Mouse (Mus musculus) intestine, postnatal 0 days (tissue): ENCODE results near the gene Sv2c. TPM values are rescaled to one million over a fixed set of nuclear protein-coding genes. Genes with fewer than 3 reads are reported as not detected.

Experiments used
- ATAC-seq: fragments of 200-750 bp; cut with Nextera tagmentation; 2 replicates; pipeline ENCODE4 v1.8.0; 2017; ENCODE audit warnings: mild to moderate bottlenecking, moderate TSS enrichment, moderate library complexity
- H3K27ac ChIP-seq: fragments of 300-500 bp; sonication (generic); 2 replicates; pipeline ENCODE4 v1.5.1; 2014; ENCODE audit warnings: mild to moderate bottlenecking, low read depth, low read length, moderate library complexity
- H3K27me3 ChIP-seq: fragments of 300-500 bp; sonication (generic); replicated peaks from 2 replicates; pipeline ENCODE4 v1.6.1; 2014; ENCODE audit warnings: low read length, mixed read lengths; ENCODE audit not compliant: control insufficient read depth, insufficient read depth
- H3K36me3 ChIP-seq: fragments of 300-500 bp; sonication (generic); 2 replicates; pipeline ENCODE4 v1.6.1; 2014; ENCODE audit warnings: mild to moderate bottlenecking, moderate library complexity; ENCODE audit not compliant: control insufficient read depth, insufficient read depth
- H3K4me1 ChIP-seq: fragments of 300-500 bp; sonication (generic); replicated peaks from 2 replicates; pipeline ENCODE4 v1.6.1; 2014; ENCODE audit warnings: antibody characterized with exemption, low read length, mixed read lengths; ENCODE audit not compliant: control insufficient read depth, insufficient read depth
- H3K4me2 ChIP-seq: fragments of 300-500 bp; sonication (generic); replicated peaks from 2 replicates; pipeline ENCODE4 v1.6.1; 2014; ENCODE audit warnings: low read depth, mild to moderate bottlenecking, moderate library complexity
- H3K4me3 ChIP-seq: fragments of 300-500 bp; sonication (generic); 2 replicates; pipeline ENCODE4 v1.5.1; 2014; ENCODE audit warnings: low read depth, low read length
- H3K9ac ChIP-seq: fragments of 300-500 bp; sonication (generic); 2 replicates; pipeline ENCODE4 v1.6.1; 2014; ENCODE audit warnings: mild to moderate bottlenecking, low read depth, low read length
- H3K9me3 ChIP-seq: fragments of 300-500 bp; sonication (generic); 2 replicates; pipeline ENCODE4 v1.6.1; 2016; ENCODE audit warnings: mixed run types; ENCODE audit not compliant: control insufficient read depth
- CTCF ChIP-seq: sonication (generic); IDR thresholded peaks from 2 replicates; pipeline ENCODE4 v1.5.1; 2016; ENCODE audit warnings: low read depth, mild to moderate bottlenecking, control low read depth, antibody characterized with exemption, moderate library complexity
- WGBS: fragments of 180-500 bp; shearing (Covaris S2); extraction: QIAGEN DNeasy Blood & Tissue Kit; methylation state at CpG from one replicate; pipeline ENCODE4 v1.1.7; 2014; 5-methylcytosine and 5-hydroxymethylcytosine counted together
- polyA plus RNA-seq: library from polyadenylated mRNA; unstranded; fragments of >200 nt; fragmentation: Nextera tagmentation; extraction: Ambion mirVana; gene quantifications from 2 replicates; pipeline ENCODE4 v1.2.1, GENCODE M21; 2015

The Sv2c gene
- polyA plus RNA-seq, 1 experiment from 2014 or later = 1.3 TPM

- WGBS = 65% methylated on average over 9 of the region's 9 CpGs
- no peak for TF ChIP-seq CTCF
- H3K27me3 ChIP-seq = no peaks in the 10 kb centered on the region
- no peak for ATAC-seq
- H3K27ac ChIP-seq = no peak overlapping the region
- no peak overlapping the region for H3K4me2 ChIP-seq
- no peak overlapping the region for H3K9ac ChIP-seq
- H3K4me3 ChIP-seq = no peak overlapping the region
- H3K4me1 ChIP-seq = no peaks in the 10 kb centered on the region
- H3K9me3 ChIP-seq = no peaks in the 10 kb centered on the region
- no peaks in the 10 kb centered on the region for H3K36me3 ChIP-seq
These were observed 123.4 kb downstream of the Sv2c start for GRCm38 (mm10) chr13:96008975-96009374.

GRCm38 (mm10) chr13:96008154-96008553 lies 124.2 kb downstream of the Sv2c start:
- no peaks in the 10 kb centered on the region for H3K27me3 ChIP-seq
- no peak overlapping the region for H3K9ac ChIP-seq
- TF ChIP-seq CTCF = no peak
- H3K9me3 ChIP-seq = no peaks in the 10 kb centered on the region
- WGBS = 72% methylated on average over 3 of the region's 3 CpGs
- no peak overlapping the region for H3K27ac ChIP-seq
- ATAC-seq = no peak
- no peak overlapping the region for H3K4me3 ChIP-seq
- H3K4me2 ChIP-seq = no peak overlapping the region
- H3K4me1 ChIP-seq = no peaks in the 10 kb centered on the region
- no peaks in the 10 kb centered on the region for H3K36me3 ChIP-seq

GRCm38 (mm10) chr13:96003539-96003938 lies 128.8 kb downstream of the Sv2c start:
- no peaks in the 10 kb centered on the region for H3K9me3 ChIP-seq
- H3K36me3 ChIP-seq = no peaks in the 10 kb centered on the region
- no peak overlapping the region for H3K4me3 ChIP-seq
- no peak for ATAC-seq
- H3K27ac ChIP-seq = no peak overlapping the region
- H3K9ac ChIP-seq = no peak overlapping the region
- no peak overlapping the region for H3K4me2 ChIP-seq
- no peaks in the 10 kb centered on the region for H3K4me1 ChIP-seq
- 89% methylated on average over 3 of the region's 3 CpGs for WGBS
- no peak for TF ChIP-seq CTCF
- H3K27me3 ChIP-seq = no peaks in the 10 kb centered on the region

- Histone ChIP-seq H3K9ac (no peak overlapping the region), H3K4me1 (no peaks in the 10 kb centered on the region), H3K27ac (no peak overlapping the region), H3K27me3 (no peaks in the 10 kb centered on the region), H3K4me3 (no peak overlapping the region), H3K9me3 (no peaks in the 10 kb centered on the region), H3K36me3 (no peaks in the 10 kb centered on the region), H3K4me2 (no peak overlapping the region)
- no peak for ATAC-seq
- peak; percentile 56 for TF ChIP-seq CTCF
- 38% methylated on average over 5 of the region's 5 CpGs for WGBS
These were observed 129.9 kb downstream of the Sv2c start for GRCm38 (mm10) chr13:96002475-96002874.

GRCm38 (mm10) chr13:95999396-95999795 lies 133.0 kb downstream of the Sv2c start:
- Histone ChIP-seq H3K9ac (no peak overlapping the region), H3K9me3 (no peaks in the 10 kb centered on the region), H3K27me3 (no peaks in the 10 kb centered on the region), H3K4me3 (no peak overlapping the region), H3K27ac (no peak overlapping the region), H3K36me3 (no peaks in the 10 kb centered on the region), H3K4me1 (no peaks in the 10 kb centered on the region), H3K4me2 (no peak overlapping the region)
- 56% methylated on average over 10 of the region's 10 CpGs for WGBS
- no peak for TF ChIP-seq CTCF
- ATAC-seq = no peak

GRCm38 (mm10) chr13:95997294-95997693 lies 135.1 kb downstream of the Sv2c start:
- Histone ChIP-seq H3K9ac (no peak overlapping the region), H3K36me3 (no peaks in the 10 kb centered on the region), H3K4me1 (no peaks in the 10 kb centered on the region), H3K4me3 (no peak overlapping the region), H3K27me3 (no peaks in the 10 kb centered on the region), H3K4me2 (no peak overlapping the region), H3K27ac (no peak overlapping the region), H3K9me3 (no peaks in the 10 kb centered on the region)
- no peak for TF ChIP-seq CTCF
- WGBS = 59% methylated on average over 2 of the region's 2 CpGs
- no peak for ATAC-seq
